ENCODE assay signal across 13 mouse cellular contexts in the genomic region with DNA sequence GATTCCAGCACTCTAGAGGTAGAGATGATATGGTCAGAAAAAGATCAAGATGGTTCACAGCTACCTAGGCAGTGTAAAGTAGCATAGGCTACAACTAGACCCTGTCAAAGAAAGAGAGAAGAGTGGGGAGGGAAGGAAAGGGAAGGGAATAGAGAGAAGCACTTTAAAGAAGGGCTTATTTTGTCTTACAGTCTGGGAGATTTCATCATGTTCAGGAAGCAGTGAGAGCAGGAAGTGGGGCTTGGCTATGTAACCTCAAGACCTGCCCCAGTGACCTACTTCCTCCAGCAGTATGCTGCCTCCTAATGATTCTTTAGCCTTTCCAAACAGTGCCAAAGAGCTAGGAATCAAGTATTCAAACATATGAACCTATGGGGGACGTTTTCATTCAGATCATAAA. TPM values are rescaled to one million over a fixed set of nuclear protein-coding genes. Genes with fewer than 3 reads are reported as not detected.
DNase-seq lines count a peak whose midpoint lies in the region; ATAC-seq lines count a peak whose summit lies in the region.
"Had no signal": no experiment of that assay in that cellular context is flagged by ENCODE, and none has a peak within 500 bp of the region (broad histone marks: within the 10 kb centered on the region; RNA-seq: fewer than 3 reads in every experiment).

No protein-coding gene starts in this region.

- no peak overlapping the region for H3K4me2 ChIP-seq in heart, embryonic 13.5 days
- H3K4me2 ChIP-seq in forebrain, embryonic 15.5 days (replicated peaks) = no peak overlapping the region
- H3K4me2 ChIP-seq: heart, embryonic 12.5 days; limb, embryonic 15.5 days; neural tube, embryonic 12.5 days had no signal

- peaks cover 51% of the 10 kb centered on the region for H3K4me1 ChIP-seq in heart, embryonic 13.5 days
- peaks cover 24% of the 10 kb centered on the region for H3K4me1 ChIP-seq in forebrain, embryonic 15.5 days

- no peak for ATAC-seq in heart, embryonic 13.5 days (ENCODE audit: extremely low read depth, insufficient number of reproducible peaks, low FRiP score, low TSS enrichment)
- peak; percentile 96 for ATAC-seq in granulocyte monocyte progenitor cell, adult 5-6 weeks (replicated peaks; ENCODE audit: poor library complexity, severe bottlenecking)
- ATAC-seq in neutrophil, adult 5-6 weeks (ENCODE audit: extremely low read depth, insufficient number of reproducible peaks, low FRiP score, poor library complexity, severe bottlenecking) = peak; percentile 96
- ATAC-seq in forebrain, embryonic 15.5 days (replicated peaks) = no peak
- ATAC-seq in erythroid progenitor cell, adult 5-6 weeks (replicated peaks; ENCODE audit: low FRiP score, poor library complexity, severe bottlenecking) = no peak

- peaks cover 13% of the 10 kb centered on the region for H3K36me3 ChIP-seq in heart, embryonic 13.5 days
- H3K36me3 ChIP-seq in forebrain, embryonic 15.5 days = no peaks in the 10 kb centered on the region
- H3K36me3 ChIP-seq: limb, embryonic 15.5 days had no signal

- H3K4me3 ChIP-seq in heart, embryonic 13.5 days = no peak overlapping the region
- no peak overlapping the region for H3K4me3 ChIP-seq in forebrain, embryonic 15.5 days
- H3K4me3 ChIP-seq: heart, embryonic 12.5 days; left cerebral cortex, adult 2 months; limb, embryonic 15.5 days; midbrain, embryonic 10.5 days; neural tube, embryonic 12.5 days had no signal

- 72% methylated on average over 1 of the region's 1 CpGs for WGBS in heart, embryonic 13.5 days
- 93% methylated on average over 1 of the region's 1 CpGs for WGBS in forebrain, embryonic 15.5 days

- DNase-seq in heart, adult 11 months = no peak
- DNase-seq in 416B (ENCODE audit: low read depth) = peak; percentile 88
- DNase-seq in left cerebral cortex, adult 9 months (ENCODE audit: low spot score in 2 of 2) = no peak

- no peaks in the 10 kb centered on the region for H3K9me3 ChIP-seq in heart, embryonic 13.5 days
- no peaks in the 10 kb centered on the region for H3K9me3 ChIP-seq in forebrain, embryonic 15.5 days
- H3K9me3 ChIP-seq: heart, embryonic 12.5 days; limb, embryonic 15.5 days; midbrain, embryonic 10.5 days; neural tube, embryonic 12.5 days had no signal

- no peaks in the 10 kb centered on the region for H3K27me3 ChIP-seq in heart, embryonic 13.5 days (replicated peaks)
- no peaks in the 10 kb centered on the region for H3K27me3 ChIP-seq in forebrain, embryonic 15.5 days
- H3K27me3 ChIP-seq: heart, embryonic 12.5 days; limb, embryonic 15.5 days; neural tube, embryonic 12.5 days had no signal

- 0 out of 2 replicates have a peak overlapping the region, but pooled peaks have one; percentile 32 for H3K27ac ChIP-seq in heart, embryonic 13.5 days (replicated peaks)
- H3K27ac ChIP-seq in forebrain, embryonic 15.5 days (replicated peaks) = no peak overlapping the region
- H3K27ac ChIP-seq: left cerebral cortex, adult 2 months; limb, embryonic 15.5 days; midbrain, embryonic 10.5 days; neural tube, embryonic 12.5 days had no signal

- no peak overlapping the region for H3K9ac ChIP-seq in heart, embryonic 13.5 days
- no peak overlapping the region for H3K9ac ChIP-seq in forebrain, embryonic 15.5 days (replicated peaks)
- H3K9ac ChIP-seq: heart, embryonic 12.5 days; limb, embryonic 15.5 days; neural tube, embryonic 12.5 days had no signal

RNA-seq across cellular contexts. Expression of gene Senp6, which starts 14.2 kb away (rescaled TPM):
- polyA plus RNA-seq in heart, embryonic 13.5 days (2015; fragmentation: Nextera tagmentation; extraction: Ambion mirVana) = 32.4 and 32.6 TPM in 2 replicates
- total RNA-seq in granulocyte monocyte progenitor cell, adult 5-6 weeks (2014; fragmentation: Nextera tagmentation) = 111 and 149 TPM in 2 replicates
- 152 and 186 TPM in 2 replicates for total RNA-seq in granulocyte monocyte progenitor cell, adult 5-6 weeks (2017)
- 211 and 214 TPM in 2 replicates for total RNA-seq in neutrophil, adult 5-6 weeks (2017)
- 56.3 and 59.8 TPM in 2 replicates for polyA plus RNA-seq in forebrain, embryonic 15.5 days (2015; fragmentation: Nextera tagmentation; extraction: Ambion mirVana)
- total RNA-seq in erythroid progenitor cell, adult 5-6 weeks (2015; ENCODE audit: low replicate concordance) = 94.3 and 125 TPM in 2 replicates
- total RNA-seq in erythroid progenitor cell, adult 5-6 weeks (2017; ENCODE audit: low replicate concordance) = 45.7 and 52.6 TPM in 2 replicates

Comparison
In these comparisons a context has a peak if more than half of its experiments do, and no peak if none do; other contexts are left out.
1. ATAC-seq: peak in granulocyte monocyte progenitor cell, adult 5-6 weeks (single experiment) and neutrophil, adult 5-6 weeks (single experiment); none in heart, embryonic 13.5 days (single experiment), forebrain, embryonic 15.5 days (single experiment) and erythroid progenitor cell, adult 5-6 weeks (single experiment).